Mouse (Mus musculus): ENCODE results near the gene Map4. TPM values are rescaled to one million over a fixed set of nuclear protein-coding genes. Genes with fewer than 3 reads are reported as not detected.

The Map4 gene
- polyA plus RNA-seq, 1 experiment from 2014 or later: 180 TPM

Small RNA genes within 50 kb of the gene (microRNA-seq; reads per million reads assigned to microRNA genes)
- gene Mir7089: 0.69 reads per million

Other genes starting within 250 kb of the Map4 start
- not detected in 2 replicates for gene Fbxw18, start 228.8 kb upstream of the Map4 start, polyA plus RNA-seq (2015; fragmentation: Nextera tagmentation; extraction: Ambion mirVana)
- not detected in 2 replicates for gene Fbxw26, start 185.4 kb upstream of the Map4 start, polyA plus RNA-seq (2015; fragmentation: Nextera tagmentation; extraction: Ambion mirVana)
- not detected in 2 replicates for gene Fbxw27, start 140.8 kb upstream of the Map4 start, polyA plus RNA-seq (2015; fragmentation: Nextera tagmentation; extraction: Ambion mirVana)
- 0.20 TPM in 1 of 2 replicates, not detected in the other for gene Spink8, start 119.2 kb upstream of the Map4 start, polyA plus RNA-seq (2015; fragmentation: Nextera tagmentation; extraction: Ambion mirVana)
- 68.3 and 73.2 TPM in 2 replicates for gene Nme6, start 98.7 kb upstream of the Map4 start, polyA plus RNA-seq (2015; fragmentation: Nextera tagmentation; extraction: Ambion mirVana)
- gene Camp, start 81.8 kb upstream of the Map4 start, polyA plus RNA-seq (2015; fragmentation: Nextera tagmentation; extraction: Ambion mirVana): 1.3 TPM in 2 replicates
- 10.4 and 15.2 TPM in 2 replicates for gene Cdc25a, start 55.9 kb upstream of the Map4 start, polyA plus RNA-seq (2015; fragmentation: Nextera tagmentation; extraction: Ambion mirVana)
- 67.0 and 78.6 TPM in 2 replicates for gene Smarcc1, start 186.2 kb downstream of the Map4 start, polyA plus RNA-seq (2015; fragmentation: Nextera tagmentation; extraction: Ambion mirVana)
- 162 and 163 TPM in 2 replicates for gene Dhx30, start 186.4 kb downstream of the Map4 start, polyA plus RNA-seq (2015; fragmentation: Nextera tagmentation; extraction: Ambion mirVana)

Data from neural tube, embryonic 15.5 days (tissue).